19 mouse cellular contexts compared by ENCODE assay signal in the genomic region with DNA sequence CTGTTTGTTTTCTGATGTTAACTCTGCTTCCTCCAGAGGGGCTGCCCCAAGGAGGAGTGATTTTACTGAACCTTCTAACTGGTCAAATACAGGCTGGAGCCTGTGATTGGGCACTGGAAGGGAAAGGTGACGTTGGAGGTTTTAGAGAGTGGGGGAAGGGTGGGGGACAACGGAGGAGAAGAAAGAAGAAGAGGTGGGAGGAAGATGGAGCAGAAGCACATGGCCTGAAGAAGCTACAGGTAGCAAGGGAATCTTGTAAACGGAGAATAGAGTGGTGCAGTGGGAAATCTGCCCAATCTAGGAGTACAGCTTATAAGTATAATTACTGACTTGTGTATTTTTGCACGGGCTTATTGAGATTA.
"Had no signal": no experiment of that assay in that cellular context is flagged by ENCODE, and none has a peak within 500 bp of the region (broad histone marks: within the 10 kb centered on the region; RNA-seq: fewer than 3 reads in every experiment).

No protein-coding gene starts in this region.

- DNase-seq: kidney, postnatal 14 days; layer of hippocampus, adult 9-11 months; liver; lung, adult 18-20 months; lung, postnatal 36 days; retina, postnatal 1 day; thymus, adult 18-20 months; thymus, postnatal 36 days had no signal

- H3K4me1 ChIP-seq: limb, embryonic 10.5 days; liver, embryonic 12.5 days; liver, embryonic 15.5 days; lung, embryonic 15.5 days; megakaryocyte, embryonic 14.5 days; midbrain, embryonic 10.5 days; midbrain, embryonic 13.5 days; neural tube, embryonic 13.5 days had no signal

- H3K27ac ChIP-seq: layer of hippocampus, adult 2 months; limb, embryonic 10.5 days; limb, embryonic 13.5 days; liver, embryonic 12.5 days; liver, embryonic 15.5 days; lung, embryonic 15.5 days; midbrain, embryonic 10.5 days; midbrain, embryonic 13.5 days; neural tube, embryonic 13.5 days had no signal

- H3K4me3 ChIP-seq: layer of hippocampus, adult 2 months; limb, embryonic 10.5 days; limb, embryonic 13.5 days; liver, embryonic 12.5 days; liver, embryonic 15.5 days; lung, embryonic 15.5 days; megakaryocyte, embryonic 14.5 days; midbrain, embryonic 10.5 days; midbrain, embryonic 13.5 days; myocyte; neural tube, embryonic 13.5 days had no signal
